Mouse (Mus musculus) left cerebral cortex, postnatal 25 days (tissue): ENCODE measurements at regions not wholly inside any gene's neighbourhood (a gene's known extent, or its start where the extent isn't known, plus 50 kb on each side); places are given as distances from the start of the nearest gene placed in this dataset.
A peak's percentile ranks its signal among the peaks of the same experiment; 100 is the strongest.

Experiments used
- DNase-seq, 2 experiments: peaks; one replicate each; pipeline ENCODE4 v3.0.0; 2022; ENCODE audit warnings: low spot score in 2 of 2, mixed read lengths in 1 of 2
- intact Hi-C: fragments of 180-260 bp; cut with DNase I; formaldehyde crosslinking; loops from one replicate; pipeline ENCODE4 v1.15.1; 2025

GRCm38 (mm10) chr10:51282451-51282850 lies 198.0 kb upstream of the Gm49339 start:
- DNase-seq, result no peak
- intact Hi-C loops, result no loop called here

GRCm38 (mm10) chr10:51284538-51284937 lies 195.9 kb upstream of the Gm49339 start:
- DNase-seq, result peak in 1 of 2 experiments; percentile 16
- intact Hi-C loops, result no loop called here

- intact Hi-C loops, result loop anchor here (5.0 kb wide), 1 partner anchor 381 kb away; no protein-coding TSS in a partner anchor
- DNase-seq, result no peak
These were observed 192.6 kb upstream of the Gm49339 start for GRCm38 (mm10) chr10:51287852-51288251.

GRCm38 (mm10) chr10:51291412-51292207 lies 188.8 kb upstream of the Gm49339 start:
- intact Hi-C loops, result loop anchor here (5.0 kb wide), 1 partner anchor 589 kb away; no protein-coding TSS in a partner anchor
- no peak for DNase-seq

- intact Hi-C loops, result no loop called here
- no peak for DNase-seq
These were observed 167.6 kb upstream of the Gm49339 start for GRCm38 (mm10) chr10:51312814-51313213.

GRCm38 (mm10) chr10:51320207-51320606 lies 160.2 kb upstream of the Gm49339 start:
- intact Hi-C loops, result no loop called here
- no peak for DNase-seq

- DNase-seq, result no peak
- intact Hi-C loops, result no loop called here
These were observed 151.6 kb upstream of the Gm49339 start for GRCm38 (mm10) chr10:51328772-51329171.

- intact Hi-C loops, result no loop called here
- no peak for DNase-seq
These were observed 151.0 kb upstream of the Gm49339 start for GRCm38 (mm10) chr10:51329386-51329785.
